18 mouse cellular contexts compared by ENCODE assay signal in the genomic region with DNA sequence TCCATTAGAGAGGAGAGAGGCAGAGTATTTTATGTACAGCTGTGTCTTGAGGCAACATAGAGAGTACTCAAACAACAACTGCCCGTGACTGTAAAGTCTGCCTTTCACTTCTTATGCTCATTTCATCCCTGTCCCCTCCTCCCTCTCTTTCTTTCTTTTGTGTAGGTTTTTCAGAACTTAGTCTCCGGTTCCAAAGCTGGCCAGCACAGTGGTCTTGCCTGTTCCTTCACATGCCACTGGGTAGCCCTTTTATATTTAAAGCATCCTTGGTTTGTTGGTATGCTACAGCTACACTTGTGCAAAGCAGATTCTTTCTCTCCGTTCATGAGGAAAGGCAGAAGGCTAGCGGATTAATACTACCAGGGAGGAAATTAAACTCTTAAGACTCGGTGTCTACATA.
DNase-seq lines count a peak whose midpoint lies in the region; ATAC-seq lines count a peak whose summit lies in the region.
"Had no signal": no experiment of that assay in that cellular context is flagged by ENCODE, and none has a peak within 500 bp of the region (broad histone marks: within the 10 kb centered on the region; RNA-seq: fewer than 3 reads in every experiment).

No protein-coding gene starts in this region.

- 68% methylated on average over 5 of the region's 5 CpGs for WGBS in forebrain, embryonic 10.5 days
- WGBS in forebrain, embryonic 11.5 days, result 49% methylated on average over 5 of the region's 5 CpGs
- WGBS in midbrain, embryonic 13.5 days, result 34% methylated on average over 5 of the region's 5 CpGs
- 64% methylated on average over 5 of the region's 5 CpGs for WGBS in midbrain, embryonic 10.5 days
- WGBS in hindbrain, embryonic 14.5 days, result 46% methylated on average over 5 of the region's 5 CpGs
- 44% methylated on average over 5 of the region's 5 CpGs for WGBS in neural tube, embryonic 13.5 days

- H3K27me3 ChIP-seq in forebrain, embryonic 10.5 days (ENCODE audit: poor library complexity, severe bottlenecking), result no peaks in the 10 kb centered on the region
- no peaks in the 10 kb centered on the region for H3K27me3 ChIP-seq in forebrain, embryonic 11.5 days (ENCODE audit: control insufficient read depth, insufficient read depth, low read length)
- no peaks in the 10 kb centered on the region for H3K27me3 ChIP-seq in midbrain, embryonic 13.5 days
- H3K27me3 ChIP-seq in midbrain, embryonic 10.5 days (ENCODE audit: low read depth, poor library complexity, severe bottlenecking), result no peaks in the 10 kb centered on the region
- H3K27me3 ChIP-seq in hindbrain, embryonic 14.5 days (ENCODE audit: control insufficient read depth, insufficient read depth, low read length), result no peaks in the 10 kb centered on the region
- H3K27me3 ChIP-seq in neural tube, embryonic 13.5 days, result no peaks in the 10 kb centered on the region
- H3K27me3 ChIP-seq: heart, embryonic 13.5 days had no signal

- peaks cover 18% of the 10 kb centered on the region for H3K4me1 ChIP-seq in forebrain, embryonic 10.5 days
- H3K4me1 ChIP-seq in forebrain, embryonic 11.5 days (replicated peaks; ENCODE audit: control insufficient read depth, insufficient read depth, low read length), result no peaks in the 10 kb centered on the region; the same call in 1 of the 2 replicates
- peaks cover 5% of the 10 kb centered on the region for H3K4me1 ChIP-seq in midbrain, embryonic 13.5 days (replicated peaks)
- H3K4me1 ChIP-seq in midbrain, embryonic 10.5 days, result peaks cover 8% of the 10 kb centered on the region
- 0 out of 2 replicates have a peak, but pooled peaks cover 5% of the 10 kb centered on the region for H3K4me1 ChIP-seq in hindbrain, embryonic 14.5 days (replicated peaks; ENCODE audit: control insufficient read depth, insufficient read depth, low read length)
- H3K4me1 ChIP-seq in neural tube, embryonic 13.5 days (replicated peaks), result 0 out of 2 replicates have a peak, but pooled peaks cover 13% of the 10 kb centered on the region
- H3K4me1 ChIP-seq: heart, embryonic 13.5 days; limb, embryonic 10.5 days had no signal

- H3K9me3 ChIP-seq in forebrain, embryonic 10.5 days, result no peaks in the 10 kb centered on the region
- H3K9me3 ChIP-seq in forebrain, embryonic 11.5 days (ENCODE audit: control insufficient read depth, low read length), result no peaks in the 10 kb centered on the region
- H3K9me3 ChIP-seq in midbrain, embryonic 13.5 days, result no peaks in the 10 kb centered on the region
- H3K9me3 ChIP-seq in midbrain, embryonic 10.5 days (replicated peaks), result no peaks in the 10 kb centered on the region
- H3K9me3 ChIP-seq in hindbrain, embryonic 14.5 days (ENCODE audit: control insufficient read depth, low read length), result no peaks in the 10 kb centered on the region
- H3K9me3 ChIP-seq in neural tube, embryonic 13.5 days, result no peaks in the 10 kb centered on the region
- H3K9me3 ChIP-seq: heart, embryonic 13.5 days; limb, embryonic 10.5 days had no signal

- no peak; the same call in 1 of the 2 replicates for ATAC-seq in forebrain, embryonic 11.5 days (replicated peaks; ENCODE audit: low FRiP score)
- ATAC-seq in midbrain, embryonic 13.5 days, result peak; percentile 65; the same call in 1 of the 2 replicates
- peak; percentile 11; the same call in 1 of the 2 replicates for ATAC-seq in hindbrain, embryonic 14.5 days (ENCODE audit: low FRiP score)
- ATAC-seq in neural tube, embryonic 13.5 days (ENCODE audit: low read depth), result 0 out of 2 replicates have a peak, but pooled peaks have one; percentile 16
- no peak for ATAC-seq in activated CD4-positive, CD25-positive, alpha-beta regulatory T cell, adult 4 months

- no peak overlapping the region for H3K4me3 ChIP-seq in forebrain, embryonic 10.5 days
- H3K4me3 ChIP-seq in forebrain, embryonic 11.5 days (ENCODE audit: low read depth, low read length), result no peak overlapping the region
- H3K4me3 ChIP-seq in midbrain, embryonic 13.5 days (replicated peaks), result no peak overlapping the region
- H3K4me3 ChIP-seq in midbrain, embryonic 10.5 days, result no peak overlapping the region
- no peak overlapping the region for H3K4me3 ChIP-seq in hindbrain, embryonic 14.5 days (replicated peaks; ENCODE audit: low read length)
- no peak overlapping the region for H3K4me3 ChIP-seq in neural tube, embryonic 13.5 days
- H3K4me3 ChIP-seq: erythroblast, embryonic 14.5 days; heart, embryonic 13.5 days; limb, embryonic 10.5 days had no signal

- H3K4me2 ChIP-seq in forebrain, embryonic 11.5 days (ENCODE audit: low read depth, low read length, severe bottlenecking), result no peak overlapping the region
- H3K4me2 ChIP-seq in midbrain, embryonic 13.5 days (replicated peaks), result no peak overlapping the region
- H3K4me2 ChIP-seq in hindbrain, embryonic 14.5 days (replicated peaks), result peak overlapping the region; percentile 29
- H3K4me2 ChIP-seq in neural tube, embryonic 13.5 days, result peak overlapping the region; percentile 32
- H3K4me2 ChIP-seq: heart, embryonic 13.5 days; liver, embryonic 11.5 days had no signal

- DNase-seq in forebrain, embryonic 10.5 days (ENCODE audit: extremely low spot score, low spot score), result no peak
- no peak for DNase-seq in forebrain, embryonic 11.5 days (ENCODE audit: low spot score)
- DNase-seq in midbrain, embryonic 10.5 days (ENCODE audit: low spot score), result no peak
- no peak for DNase-seq in hindbrain, embryonic 14.5 days (ENCODE audit: low spot score)
- no peak for DNase-seq in lung, postnatal 14 days
- DNase-seq: adrenal gland, adult 2 months; cerebellum, adult 11-12 months; kidney, adult 8-10 months; lung, adult 2 months; spleen, adult 18-20 months; thymus, adult 18-20 months had no signal

- H3K27ac ChIP-seq in forebrain, embryonic 10.5 days, result 0 out of 2 replicates have a peak overlapping the region, but pooled peaks have one; percentile 11
- no peak overlapping the region for H3K27ac ChIP-seq in forebrain, embryonic 11.5 days (ENCODE audit: low read depth, low read length)
- H3K27ac ChIP-seq in midbrain, embryonic 13.5 days, result peak overlapping the region; percentile 3
- H3K27ac ChIP-seq in midbrain, embryonic 10.5 days (replicated peaks), result no peak overlapping the region
- H3K27ac ChIP-seq in hindbrain, embryonic 14.5 days, result peak overlapping the region; percentile 70
- peak overlapping the region; percentile 52; the same call in 1 of the 2 replicates for H3K27ac ChIP-seq in neural tube, embryonic 13.5 days (replicated peaks)
- H3K27ac ChIP-seq: heart, embryonic 13.5 days; limb, embryonic 10.5 days had no signal

- no peak overlapping the region for H3K9ac ChIP-seq in forebrain, embryonic 11.5 days (ENCODE audit: low read length)
- H3K9ac ChIP-seq in midbrain, embryonic 13.5 days (replicated peaks), result no peak overlapping the region
- no peak overlapping the region for H3K9ac ChIP-seq in hindbrain, embryonic 14.5 days
- no peak overlapping the region for H3K9ac ChIP-seq in neural tube, embryonic 13.5 days
- H3K9ac ChIP-seq: heart, embryonic 13.5 days had no signal

- H3K36me3 ChIP-seq in forebrain, embryonic 10.5 days (replicated peaks), result no peaks in the 10 kb centered on the region
- H3K36me3 ChIP-seq in forebrain, embryonic 11.5 days (ENCODE audit: control insufficient read depth, insufficient read depth, low read length), result no peaks in the 10 kb centered on the region
- H3K36me3 ChIP-seq in midbrain, embryonic 13.5 days, result no peaks in the 10 kb centered on the region
- no peaks in the 10 kb centered on the region for H3K36me3 ChIP-seq in midbrain, embryonic 10.5 days
- H3K36me3 ChIP-seq in hindbrain, embryonic 14.5 days (replicated peaks; ENCODE audit: control insufficient read depth, insufficient read depth), result no peaks in the 10 kb centered on the region
- H3K36me3 ChIP-seq in neural tube, embryonic 13.5 days, result no peaks in the 10 kb centered on the region
- H3K36me3 ChIP-seq: heart, embryonic 13.5 days; limb, embryonic 10.5 days had no signal

Comparison
In these comparisons a context has a peak if more than half of its experiments do, and no peak if none do; other contexts are left out.
1. H3K27ac ChIP-seq: peak in forebrain, embryonic 10.5 days (single experiment), midbrain, embryonic 13.5 days (single experiment), hindbrain, embryonic 14.5 days (single experiment) and neural tube, embryonic 13.5 days (single experiment); none in forebrain, embryonic 11.5 days (single experiment) and midbrain, embryonic 10.5 days (single experiment).
2. ATAC-seq: peak in midbrain, embryonic 13.5 days (single experiment), hindbrain, embryonic 14.5 days (single experiment) and neural tube, embryonic 13.5 days (single experiment); none in forebrain, embryonic 11.5 days (single experiment) and activated CD4-positive, CD25-positive, alpha-beta regulatory T cell, adult 4 months (single experiment).
3. H3K4me2 ChIP-seq: peak in hindbrain, embryonic 14.5 days (single experiment) and neural tube, embryonic 13.5 days (single experiment); none in forebrain, embryonic 11.5 days (single experiment) and midbrain, embryonic 13.5 days (single experiment).